Mouse (Mus musculus): Measurements from ENCODE around the gene Mybphl.

DNA sequence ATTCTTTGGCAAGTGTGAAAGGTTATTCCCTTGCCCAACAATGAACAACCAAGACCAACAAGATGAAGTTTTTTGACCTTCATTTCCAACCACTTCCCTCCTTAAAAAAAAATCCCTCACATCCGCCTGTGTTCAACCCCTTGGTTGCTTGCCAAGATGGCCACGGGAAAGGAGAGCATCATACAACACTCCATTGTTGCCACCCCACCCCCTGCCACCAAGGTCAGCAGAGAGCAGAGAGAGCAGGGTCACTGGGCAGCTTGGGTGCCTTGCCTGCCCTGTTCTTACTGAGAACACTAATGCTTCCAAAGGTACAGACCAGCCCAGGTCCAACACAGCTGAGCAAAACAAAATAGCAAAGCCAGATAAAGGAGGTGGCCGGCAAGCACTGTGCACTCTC is 7.6 kb downstream of the Mybphl start:
- no peak for TF ChIP-seq CTCF (IDR thresholded peaks at IDR 0.05; ENCODE audit: low read depth, low read length)
- no peak for TF ChIP-seq EP300 (IDR thresholded peaks at IDR 0.05; ENCODE audit: insufficient read depth, low read depth, low read length)
- no peak for TF ChIP-seq POLR2A (IDR thresholded peaks at IDR 0.05; ENCODE audit: insufficient read depth, low read length)
